Mouse (Mus musculus): ENCODE measurements around the gene Trmt10a.

DNA sequence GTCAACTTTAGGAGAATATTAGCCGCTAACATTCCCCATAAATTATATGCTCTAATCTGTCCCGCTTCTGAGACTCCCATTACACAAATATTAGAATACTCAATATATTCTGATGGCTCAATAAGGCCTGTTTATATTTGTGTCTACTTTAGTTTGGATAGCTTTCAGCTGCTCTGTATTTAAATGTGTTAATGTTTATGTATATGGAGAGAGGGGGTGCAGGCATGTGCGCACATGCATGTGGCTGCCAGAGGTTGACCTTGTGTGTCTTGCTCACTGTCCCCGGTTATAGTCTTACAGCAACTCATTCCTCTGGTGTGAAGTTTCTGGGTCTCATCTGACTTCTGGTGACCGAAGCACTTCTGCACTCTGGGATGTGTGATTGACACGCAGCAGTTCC, 32.3 kb downstream of the Trmt10a start:
- TF ChIP-seq POLR2AphosphoS5 (IDR thresholded peaks at IDR 0.05; ENCODE audit: insufficient replicate concordance, low read depth, low read length) (no peak), GATA2 (IDR thresholded peaks at IDR 0.05; ENCODE audit: borderline replicate concordance, low read depth, low read length) (no peak), CTCF (IDR thresholded peaks at IDR 0.05; ENCODE audit: low read depth, low read length) (no peak), TAL1 (conservative IDR thresholded peaks at IDR 0.05; ENCODE audit: low read depth, low read length) (no peak), GATA1 (IDR thresholded peaks at IDR 0.05; ENCODE audit: borderline replicate concordance, low read length) (no peak)
